Mouse (Mus musculus) intestine, embryonic 16.5 days (tissue): ENCODE results near the gene Barhl2. TPM values are rescaled to one million over a fixed set of nuclear protein-coding genes. Genes with fewer than 3 reads are reported as not detected.
A peak's percentile ranks its signal among the peaks of the same experiment; 100 is the strongest.

Source experiments
- ATAC-seq: fragments of 200-750 bp; cut with Nextera tagmentation; 2 replicates; pipeline ENCODE4 v1.8.0; 2017; ENCODE audit warnings: moderate TSS enrichment, moderate library complexity
- H3K27ac ChIP-seq: fragments of 300-500 bp; sonication (generic); 2 replicates; pipeline ENCODE4 v1.5.1; 2014; ENCODE audit warnings: mild to moderate bottlenecking, low read length
- H3K27me3 ChIP-seq: fragments of 300-500 bp; sonication (generic); replicated peaks from 2 replicates; pipeline ENCODE4 v1.6.1; 2014; ENCODE audit warnings: low read length, control low read depth, mixed read lengths; ENCODE audit not compliant: control insufficient read depth, insufficient read depth
- H3K36me3 ChIP-seq: fragments of 300-500 bp; sonication (generic); 2 replicates; pipeline ENCODE4 v1.6.1; 2014; ENCODE audit warnings: low read length, control low read depth; ENCODE audit not compliant: control insufficient read depth, insufficient read depth
- H3K4me1 ChIP-seq: fragments of 300-500 bp; sonication (generic); 2 replicates; pipeline ENCODE4 v1.6.1; 2014; ENCODE audit warnings: low read length, control low read depth, mixed read lengths; ENCODE audit not compliant: control insufficient read depth, insufficient read depth
- H3K4me2 ChIP-seq: fragments of 300-500 bp; sonication (generic); 2 replicates; pipeline ENCODE4 v1.6.1; 2014; ENCODE audit warnings: low read depth, low read length, control low read depth
- H3K4me3 ChIP-seq: fragments of 300-500 bp; sonication (generic); 2 replicates; pipeline ENCODE4 v1.5.1; 2014; ENCODE audit warnings: mild to moderate bottlenecking, low read length
- H3K9ac ChIP-seq: fragments of 300-500 bp; sonication (generic); 2 replicates; pipeline ENCODE4 v1.6.1; 2014; ENCODE audit warnings: low read depth, low read length
- H3K9me3 ChIP-seq: fragments of 300-500 bp; sonication (generic); 2 replicates; pipeline ENCODE4 v1.6.1; 2016; ENCODE audit warnings: low read length, control low read depth; ENCODE audit not compliant: control insufficient read depth
- WGBS: fragments of 180-500 bp; shearing (Covaris S2); extraction: QIAGEN DNeasy Blood & Tissue Kit; methylation state at CpG from one replicate; pipeline ENCODE4 v1.1.7; 2014; 5-methylcytosine and 5-hydroxymethylcytosine counted together
- polyA plus RNA-seq: library from polyadenylated mRNA; unstranded; fragments of >200 nt; fragmentation: Nextera tagmentation; extraction: Ambion mirVana; gene quantifications from 2 replicates; pipeline ENCODE4 v1.2.1, GENCODE M21; 2015

Gene Barhl2
- polyA plus RNA-seq, 1 experiment from 2014 or later = not detected

DNA sequence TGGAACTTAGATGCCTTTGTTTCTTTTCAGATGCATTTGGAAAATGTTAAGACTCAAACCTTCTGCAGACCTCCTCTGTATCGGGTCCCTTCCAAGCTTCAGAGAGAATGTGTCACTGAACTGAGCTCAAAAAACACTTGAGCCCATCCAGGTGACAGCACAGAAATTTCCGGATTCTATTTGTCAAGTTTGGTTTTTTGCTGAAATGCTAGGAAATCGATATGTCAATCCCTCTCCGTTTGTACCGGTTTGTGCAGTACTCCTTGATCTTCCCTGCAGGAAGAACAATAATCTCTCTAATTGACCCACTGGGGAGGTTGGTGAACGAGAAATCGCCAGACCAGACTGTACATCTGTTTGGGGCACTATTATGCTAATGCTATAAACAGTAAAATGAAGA is 2.0 kb downstream of the Barhl2 start:
- Histone ChIP-seq H3K9me3 (no peaks in the 10 kb centered on the region), H3K4me3 (no peak overlapping the region), H3K4me2 (no peak overlapping the region), H3K9ac (no peak overlapping the region), H3K4me1 (peaks cover 17% of the 10 kb centered on the region), H3K36me3 (no peaks in the 10 kb centered on the region), H3K27ac (no peak overlapping the region), H3K27me3 (peaks cover 87% of the 10 kb centered on the region)
- ATAC-seq = no peak
- WGBS = 2% methylated on average over 7 of the region's 7 CpGs

DNA sequence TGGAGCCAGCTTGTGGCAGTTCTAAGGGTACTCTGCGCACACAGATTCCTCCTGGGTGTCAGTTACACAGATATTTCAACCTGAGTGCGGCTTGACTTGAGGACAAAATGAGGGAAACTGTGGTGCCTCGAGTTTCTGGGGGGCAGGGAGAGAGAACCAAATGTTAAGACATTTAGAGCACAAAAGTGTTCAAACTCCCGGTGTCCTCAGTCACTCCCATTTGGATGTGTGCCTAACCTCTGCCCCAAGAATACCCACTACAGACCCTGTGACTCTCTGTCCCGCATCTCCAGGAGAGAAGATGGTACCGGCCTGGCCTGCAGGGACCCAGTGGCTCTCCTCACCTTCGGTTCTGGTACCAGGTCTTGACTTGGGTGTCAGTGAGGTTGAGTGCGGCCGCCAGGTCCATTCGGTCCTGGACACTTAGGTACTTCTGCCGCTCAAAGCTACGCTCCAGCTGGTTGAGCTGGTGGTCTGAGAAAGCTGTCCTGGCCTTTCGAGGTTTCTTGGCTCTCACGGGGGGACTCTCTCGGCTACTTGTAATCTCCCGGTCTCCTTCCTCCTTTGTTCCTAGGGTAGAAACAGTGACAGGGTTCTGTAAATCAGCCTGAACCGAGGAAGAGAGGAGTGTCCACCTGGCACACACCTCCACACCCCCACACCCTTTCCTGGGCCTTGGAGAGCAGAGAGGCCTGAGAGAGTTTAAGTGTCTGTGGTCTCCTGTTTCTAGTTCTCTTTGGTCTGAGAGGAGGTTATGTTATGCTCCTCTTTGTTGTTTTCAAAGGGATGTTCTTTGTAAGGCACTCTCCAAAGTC is 2.7 kb downstream of the Barhl2 start:
- Histone ChIP-seq H3K36me3 (no peaks in the 10 kb centered on the region), H3K9ac (no peak overlapping the region), H3K4me2 (no peak overlapping the region), H3K27me3 (peaks cover 87% of the 10 kb centered on the region), H3K9me3 (no peaks in the 10 kb centered on the region), H3K4me1 (peaks cover 17% of the 10 kb centered on the region), H3K27ac (no peak overlapping the region), H3K4me3 (no peak overlapping the region)
- ATAC-seq = no peak
- WGBS = 2% methylated on average over 17 of the region's 17 CpGs

DNA sequence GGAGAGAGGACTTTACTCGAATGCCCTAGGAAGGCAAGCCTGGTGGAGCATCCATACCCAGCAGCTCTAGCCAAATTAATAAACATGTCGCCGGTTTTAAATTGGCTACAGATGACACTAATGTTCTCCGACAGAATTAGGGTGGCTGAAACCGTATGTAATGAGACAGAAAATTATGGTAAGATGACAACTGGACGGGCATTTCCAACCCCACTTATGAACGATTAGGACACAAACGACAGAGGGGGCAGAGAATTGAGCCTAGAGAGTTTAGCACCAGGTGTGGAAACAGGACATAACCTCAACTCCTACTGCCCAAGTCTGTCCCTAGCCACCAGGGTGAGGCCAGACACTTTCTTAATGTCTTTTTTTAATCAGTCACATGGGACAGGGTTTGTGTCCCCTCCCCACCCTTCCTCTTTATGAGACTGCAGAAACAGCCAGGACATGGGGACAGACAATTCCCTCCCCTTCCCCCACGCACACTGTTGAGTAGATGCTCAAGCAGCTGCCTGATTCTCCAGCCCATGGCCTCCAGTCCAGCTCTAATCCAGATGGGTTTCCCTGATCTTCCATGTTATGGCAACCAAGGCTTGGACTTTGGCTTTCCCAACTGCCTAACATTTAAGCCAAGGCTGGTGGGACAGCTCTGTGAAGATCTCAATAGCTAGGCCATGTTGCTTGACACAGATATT is 3.4 kb downstream of the Barhl2 start:
- Histone ChIP-seq H3K36me3 (no peaks in the 10 kb centered on the region), H3K9me3 (no peaks in the 10 kb centered on the region), H3K9ac (no peak overlapping the region), H3K4me3 (no peak overlapping the region), H3K4me1 (peaks cover 17% of the 10 kb centered on the region), H3K4me2 (no peak overlapping the region), H3K27ac (no peak overlapping the region), H3K27me3 (peaks cover 87% of the 10 kb centered on the region)
- 2% methylated on average over 9 of the region's 9 CpGs for WGBS
- no peak for ATAC-seq

DNA sequence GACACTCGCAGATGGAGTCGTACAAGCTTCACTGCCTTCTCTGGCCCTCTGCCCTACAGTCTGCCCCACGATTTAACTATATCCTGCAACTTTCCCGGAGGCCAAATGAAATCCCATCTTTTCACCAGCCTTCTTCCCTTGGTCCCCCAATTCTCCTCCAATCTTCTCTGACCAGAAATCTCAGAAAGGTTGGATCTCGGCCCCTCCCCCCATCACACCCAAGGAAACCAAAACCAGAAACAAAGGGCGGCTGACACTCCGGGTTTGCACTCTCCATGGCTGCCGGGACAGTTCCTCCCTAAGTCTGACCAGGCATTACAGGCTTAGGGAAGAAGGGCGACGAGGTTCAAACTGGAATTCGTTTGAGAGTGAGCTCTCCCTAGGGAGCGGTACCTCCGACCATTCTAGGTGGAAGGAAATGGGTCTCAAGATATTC is 4.1 kb downstream of the Barhl2 start:
- Histone ChIP-seq H3K27ac (no peak overlapping the region), H3K9me3 (no peaks in the 10 kb centered on the region), H3K9ac (no peak overlapping the region), H3K4me3 (no peak overlapping the region), H3K36me3 (no peaks in the 10 kb centered on the region), H3K27me3 (peaks cover 87% of the 10 kb centered on the region), H3K4me2 (no peak overlapping the region), H3K4me1 (peaks cover 13% of the 10 kb centered on the region)
- 2% methylated on average over 13 of the region's 13 CpGs for WGBS
- ATAC-seq = no peak

DNA sequence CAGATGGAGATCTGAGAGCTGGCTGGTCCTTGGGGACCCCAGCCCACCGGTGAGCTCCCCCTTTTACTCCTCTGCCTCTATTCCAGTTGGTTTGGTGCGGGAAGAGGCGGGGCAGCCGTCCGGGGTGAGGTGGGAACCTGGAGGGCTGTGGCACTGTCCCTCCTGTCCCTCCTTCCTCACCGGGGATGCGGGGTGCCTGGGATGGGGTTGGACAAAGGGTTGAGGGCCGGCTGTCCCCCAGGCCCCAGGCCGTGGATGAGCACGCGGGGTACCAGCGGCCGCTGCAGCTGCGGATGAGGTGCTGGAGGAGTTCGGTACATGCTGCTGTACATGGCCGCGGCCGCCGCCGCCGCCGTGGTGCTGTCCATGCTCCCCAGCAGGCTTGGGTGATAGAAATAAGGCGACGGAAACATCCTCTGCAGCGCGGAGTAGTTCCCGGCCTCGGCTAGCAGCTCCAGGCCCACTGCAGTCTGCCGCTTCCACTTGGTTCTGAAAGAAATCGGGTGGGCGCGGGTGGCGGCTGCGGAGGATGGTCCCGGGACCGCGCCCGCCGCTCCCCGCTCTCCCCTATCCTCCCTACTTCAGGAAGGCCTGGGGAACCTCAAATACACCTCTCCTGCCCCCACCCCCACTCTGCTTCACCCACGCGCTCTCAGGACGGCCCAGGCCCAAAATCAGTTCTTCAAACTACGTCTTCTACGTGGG is 4.6 kb downstream of the Barhl2 start:
- ATAC-seq = no peak
- Histone ChIP-seq H3K4me3 (0 out of 2 replicates have a peak overlapping the region, but pooled peaks have one; percentile 2), H3K27me3 (peaks cover 87% of the 10 kb centered on the region), H3K4me2 (no peak overlapping the region), H3K36me3 (no peaks in the 10 kb centered on the region), H3K9me3 (no peaks in the 10 kb centered on the region), H3K27ac (no peak overlapping the region), H3K9ac (no peak overlapping the region), H3K4me1 (peaks cover 7% of the 10 kb centered on the region)
- WGBS = under 1% methylated on average over 45 of the region's 45 CpGs

DNA sequence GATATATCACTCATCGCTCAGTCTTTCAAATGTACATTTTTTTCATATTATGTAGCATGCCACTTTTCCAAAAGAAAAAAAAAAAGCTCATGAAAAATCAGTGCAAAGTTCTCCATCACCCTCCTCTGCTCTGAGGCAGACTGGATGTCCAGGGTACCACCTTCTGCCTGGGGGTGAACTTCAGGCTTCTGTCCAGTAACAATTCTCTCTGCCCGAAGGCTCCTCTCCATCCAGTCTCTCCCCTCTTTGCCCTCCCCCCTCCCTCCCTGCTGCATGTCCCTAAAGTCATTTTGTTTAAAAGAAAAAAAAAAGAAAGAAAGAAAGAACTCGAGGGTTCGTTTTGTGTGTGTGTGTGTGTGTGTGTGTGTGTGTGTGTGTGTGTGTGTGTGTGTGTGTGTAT is 5.3 kb downstream of the Barhl2 start:
- no peak overlapping the region for H3K9ac ChIP-seq
- ATAC-seq = no peak
- H3K27ac ChIP-seq = no peak overlapping the region
- no peak overlapping the region for H3K4me2 ChIP-seq
- H3K9me3 ChIP-seq = no peaks in the 10 kb centered on the region
- peaks cover 87% of the 10 kb centered on the region for H3K27me3 ChIP-seq
- H3K4me3 ChIP-seq = no peak overlapping the region
- WGBS = 11% methylated on average over 4 of the region's 4 CpGs
- H3K4me1 ChIP-seq = peaks cover 3% of the 10 kb centered on the region; the same call in 1 of the 2 replicates
- H3K36me3 ChIP-seq = no peaks in the 10 kb centered on the region

DNA sequence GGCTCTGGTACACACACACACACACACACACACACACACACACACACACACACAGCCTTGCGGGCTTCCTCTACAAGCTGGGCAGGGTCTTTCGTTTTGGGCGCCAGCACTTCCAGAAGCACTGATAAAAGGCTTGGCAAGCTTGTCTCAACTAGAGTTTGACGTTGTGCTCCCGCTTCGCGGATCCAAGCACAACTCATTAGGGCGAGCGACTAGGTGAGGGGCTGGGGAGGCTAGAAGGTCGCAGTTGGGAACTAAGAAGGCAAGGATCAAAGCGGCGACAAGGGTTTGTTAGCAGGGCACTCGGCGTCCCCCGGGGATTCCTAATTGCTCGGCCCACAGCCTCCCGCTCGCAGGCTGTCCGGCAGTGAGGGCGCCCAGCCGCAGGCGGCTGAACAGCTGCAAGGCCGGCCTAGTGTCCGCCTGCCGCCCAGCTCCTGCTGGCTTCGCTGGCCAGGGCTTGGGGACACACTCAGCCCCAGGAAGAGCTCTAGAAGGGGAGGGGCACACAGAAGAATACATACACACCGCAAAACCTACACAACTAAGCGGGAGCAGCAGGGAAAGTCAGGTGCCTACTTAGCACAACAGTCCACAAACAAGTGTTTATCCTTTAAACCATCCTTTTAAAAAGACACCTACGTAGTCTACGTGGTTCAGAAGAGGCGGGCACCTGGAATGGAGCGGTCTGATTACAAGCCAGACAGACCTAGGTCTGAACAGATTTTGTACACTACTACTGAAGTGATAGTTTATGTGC is 6.1 kb downstream of the Barhl2 start:
- H3K9ac ChIP-seq = no peak overlapping the region
- H3K27ac ChIP-seq = no peak overlapping the region
- no peak overlapping the region for H3K4me3 ChIP-seq
- H3K4me1 ChIP-seq = peaks cover 3% of the 10 kb centered on the region; the same call in 1 of the 2 replicates
- ATAC-seq = no peak
- H3K9me3 ChIP-seq = no peaks in the 10 kb centered on the region
- no peaks in the 10 kb centered on the region for H3K36me3 ChIP-seq
- 2% methylated on average over 32 of the region's 32 CpGs for WGBS
- H3K4me2 ChIP-seq = no peak overlapping the region
- peaks cover 87% of the 10 kb centered on the region for H3K27me3 ChIP-seq

DNA sequence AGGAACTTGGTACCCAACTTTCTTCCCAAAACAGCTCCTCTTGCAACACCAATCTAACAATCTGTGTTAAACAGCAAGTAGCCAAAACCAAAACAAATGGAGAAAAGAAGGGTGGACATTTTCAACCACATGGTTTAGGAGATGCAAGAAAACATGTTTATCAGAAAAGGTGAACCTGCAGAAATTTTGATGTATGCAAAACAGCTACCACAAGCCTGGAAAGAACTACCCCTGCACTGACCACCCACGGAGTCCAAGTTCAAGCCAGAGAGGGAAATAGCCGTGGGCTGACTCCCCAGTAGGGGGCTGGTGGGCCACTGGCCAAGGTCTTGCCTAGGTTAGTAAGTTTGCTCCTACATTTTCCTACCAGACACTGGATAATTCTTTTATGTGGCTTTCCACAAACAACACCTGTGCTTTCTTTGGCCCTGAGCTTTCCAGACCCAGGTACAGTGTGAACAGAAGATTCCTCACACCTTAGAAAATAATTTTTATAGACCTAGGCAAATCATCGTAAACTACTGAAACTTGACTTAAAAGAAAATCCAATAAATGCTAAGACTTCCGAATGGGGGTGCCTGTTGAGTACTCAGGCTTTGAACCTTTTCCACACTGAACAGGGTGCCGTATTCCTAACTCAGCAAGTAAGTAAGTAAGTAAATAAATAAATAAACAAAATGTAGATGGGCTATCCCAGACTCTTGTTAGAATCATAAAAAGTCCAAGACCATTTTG is 7.4 kb downstream of the Barhl2 start:
- ATAC-seq = no peak
- 12% methylated on average over 5 of the region's 5 CpGs for WGBS

More for the DNA sequence above, 7.4 kb downstream of the Barhl2 start:
- Histone ChIP-seq H3K4me3 (no peak overlapping the region), H3K4me1 (peaks cover 3% of the 10 kb centered on the region; the same call in 1 of the 2 replicates), H3K27me3 (peaks cover 86% of the 10 kb centered on the region), H3K36me3 (no peaks in the 10 kb centered on the region), H3K9me3 (no peaks in the 10 kb centered on the region), H3K4me2 (no peak overlapping the region), H3K27ac (no peak overlapping the region), H3K9ac (no peak overlapping the region)
